Mouse (Mus musculus) kidney, adult 10 weeks (tissue): ENCODE results near the gene Lamp3. TPM values are rescaled to one million over a fixed set of nuclear protein-coding genes. Genes with fewer than 3 reads are reported as not detected.

Experiments used
- polyA plus RNA-seq: library from polyadenylated mRNA; stranded (reverse); fragments of 350-450 nt; fragmentation: Illumina TruSeq; extraction: RNeasy Lipid Tissue Mini Kit (QIAGEN cat#74804); gene quantifications from one replicate; pipeline ENCODE4 v1.2.3, GENCODE M21; 2014; ENCODE audit warnings: low read depth, low replicate concordance

Gene Lamp3
- polyA plus RNA-seq, result not detected

DNA sequence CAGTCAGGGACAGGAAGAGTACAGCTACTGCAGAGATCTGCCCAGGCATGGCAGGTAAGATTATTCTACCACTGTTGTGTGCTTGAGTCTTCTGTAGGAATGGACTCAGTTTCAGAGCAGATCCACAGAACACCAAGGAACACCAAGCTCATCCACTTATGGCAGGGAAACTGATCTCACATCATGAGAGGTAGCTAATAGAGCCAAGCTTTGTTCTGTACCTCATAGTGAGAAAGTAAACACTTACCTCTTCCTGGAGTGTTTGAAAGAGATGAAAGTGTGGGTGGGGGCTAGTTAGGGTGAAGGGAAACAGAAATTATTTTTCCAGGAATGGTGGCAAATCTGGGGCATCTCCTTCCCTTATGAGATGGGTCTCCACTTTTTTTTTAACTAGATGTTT, at the start of gene Lamp3:
Gene Lamp3, minus strand, starts transcription at position 160 of the 400 bp plus-strand sequence.

DNA sequence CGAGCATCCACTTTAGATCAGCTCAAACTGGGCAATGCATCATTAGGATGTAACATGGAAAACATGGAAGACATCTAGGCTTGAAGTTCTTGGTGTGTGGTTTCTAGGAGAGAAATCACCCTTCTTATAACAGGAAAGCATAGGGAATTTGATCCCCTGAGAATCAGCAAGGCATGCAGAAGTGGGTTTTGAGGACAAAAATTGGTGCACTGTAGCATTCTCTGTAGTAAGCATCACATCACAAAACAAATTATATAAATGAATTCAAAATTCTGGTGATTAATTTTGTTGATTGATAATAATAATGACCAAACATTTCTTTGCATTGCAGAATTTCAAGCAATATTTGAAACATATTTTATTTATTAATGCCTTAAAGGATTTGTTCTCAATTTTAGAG, 76.4 kb downstream of the Lamp3 start, which contains the start of gene Olfr171:
Gene Olfr171, minus strand, starts transcription at position 101 of the 400 bp plus-strand sequence.

DNA sequence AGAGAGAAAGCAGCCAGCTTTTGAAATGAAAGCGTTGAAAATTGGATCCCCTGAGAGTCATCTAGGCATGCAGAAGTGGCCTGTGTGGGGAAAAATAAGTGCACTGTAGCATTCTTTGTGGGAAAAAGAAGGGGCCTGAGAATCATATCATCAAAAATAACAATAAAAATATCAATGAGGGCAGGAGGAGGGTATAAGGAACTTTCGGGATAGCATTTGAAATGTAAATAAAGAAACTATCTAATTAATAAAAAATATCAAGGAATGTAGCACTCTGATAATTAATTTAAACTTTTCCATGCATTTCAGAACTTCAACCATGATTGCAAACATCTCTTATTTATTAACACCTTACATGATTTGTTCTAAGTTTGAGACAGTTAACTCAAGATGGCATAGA, 94.4 kb downstream of the Lamp3 start, which contains the start of gene Olfr170:
Gene Olfr170, minus strand, starts transcription at position 101 of the 400 bp plus-strand sequence.

Other genes with a start within 250 kb of the Lamp3 start
- not detected for gene Olfr166, start 222.7 kb downstream of the Lamp3 start, polyA plus RNA-seq
- gene Olfr167, start 184.1 kb downstream of the Lamp3 start, polyA plus RNA-seq, result not detected
- gene Olfr168, start 170.8 kb downstream of the Lamp3 start, polyA plus RNA-seq, result not detected
- not detected for gene Olfr169, start 134.6 kb downstream of the Lamp3 start, polyA plus RNA-seq
- gene Olfr170, start 94.5 kb downstream of the Lamp3 start, polyA plus RNA-seq, result not detected
- not detected for gene Olfr171, start 76.5 kb downstream of the Lamp3 start, polyA plus RNA-seq
- 0.69 TPM for gene B3gnt5, start 53.8 kb upstream of the Lamp3 start, polyA plus RNA-seq